Mouse (Mus musculus) CD4-positive, CD25-positive, alpha-beta regulatory T cell, adult 4 months (primary cell): ENCODE data around the gene Cyp2w1. TPM values are rescaled to one million over a fixed set of nuclear protein-coding genes. Genes with fewer than 3 reads are reported as not detected.

Source experiments
- polyA plus RNA-seq, 2 experiments: library from polyadenylated mRNA; unstranded; fragments of 100-300 nt; shearing (Covaris generic); gene quantifications; one replicate each; pipeline ENCODE4 v1.2.1; 2017

Cyp2w1 gene
- polyA plus RNA-seq, 2 experiments from 2014 or later = not detected

Other genes with a start within 250 kb of the Cyp2w1 start
- gene Prkar1b, start 202.6 kb upstream of the Cyp2w1 start, polyA plus RNA-seq = 1 to 10 TPM in 1 of 2 experiments, under 1 TPM in 1; 0.98 to 3.1 TPM
- gene Dnaaf5, start 202.4 kb upstream of the Cyp2w1 start, polyA plus RNA-seq = 10 to 100 TPM in 1 of 2 experiments, 1 to 10 TPM in 1; 8.2 to 16.0 TPM
- gene Sun1, start 152.0 kb upstream of the Cyp2w1 start, polyA plus RNA-seq = 10 to 100 TPM; 36.2 to 64.2 TPM
- 10 to 100 TPM; 12.5 to 12.6 TPM for gene Get4, start 100.3 kb upstream of the Cyp2w1 start, polyA plus RNA-seq
- 1 to 10 TPM; 4.8 to 6.0 TPM for gene Adap1, start 27.0 kb upstream of the Cyp2w1 start, polyA plus RNA-seq
- 10 to 100 TPM; 49.9 to 52.2 TPM for gene Cox19, start 1.2 kb upstream of the Cyp2w1 start, polyA plus RNA-seq
- 10 to 100 TPM in 1 of 2 experiments, 1 to 10 TPM in 1; 8.1 to 11.3 TPM for gene Gpr146, start 25.1 kb downstream of the Cyp2w1 start, polyA plus RNA-seq
- gene C130050O18Rik, start 52.7 kb downstream of the Cyp2w1 start, polyA plus RNA-seq = not detected
- not detected for gene Gper1, start 70.5 kb downstream of the Cyp2w1 start, polyA plus RNA-seq
- 1 to 10 TPM; 2.5 to 6.8 TPM for gene 3110082I17Rik, start 107.9 kb downstream of the Cyp2w1 start, polyA plus RNA-seq
- gene Zfand2a, start 131.9 kb downstream of the Cyp2w1 start, polyA plus RNA-seq = 10 to 100 TPM; 10.2 to 10.6 TPM
- gene Uncx, start 190.9 kb downstream of the Cyp2w1 start, polyA plus RNA-seq = not detected